Mouse (Mus musculus): Measurements from ENCODE around the gene Gm37240.

GRCm38 (mm10) chr3:85383330-85383729 lies 504.0 kb downstream of the Gm37240 start:
- TF ChIP-seq POLR2A (IDR thresholded peaks at IDR 0.05; ENCODE audit: insufficient read depth, low read length) = no peak
- TF ChIP-seq CTCF (IDR thresholded peaks at IDR 0.05; ENCODE audit: low read depth, low read length) = no peak

Data from ES-Bruce4 (cell line).